Mouse (Mus musculus) midbrain, postnatal 0 days (tissue): ENCODE data around the gene Wdr76. TPM values are rescaled to one million over a fixed set of nuclear protein-coding genes. Genes with fewer than 3 reads are reported as not detected.
"Not testable (repeated sequence)": the region's sequence is repeated elsewhere in the genome, so short reads cannot be mapped to it uniquely, and the experiment has no call there.

ENCODE experiments used
- ATAC-seq: fragments of 200-750 bp; cut with Nextera tagmentation; 2 replicates; pipeline ENCODE4 v1.8.0; 2017; ENCODE audit warnings: moderate number of reproducible peaks, mild to moderate bottlenecking, moderate TSS enrichment, moderate library complexity; ENCODE audit not compliant: low FRiP score
- DNase-seq: peaks from one replicate; pipeline ENCODE4 v3.0.0-alpha.2; 2015; ENCODE audit warnings: low spot score
- H3K27ac ChIP-seq: fragments of 300-500 bp; sonication (generic); 2 replicates; pipeline ENCODE4 v1.5.1; 2014; ENCODE audit warnings: low read depth, mild to moderate bottlenecking, low read length, mixed read lengths
- H3K27me3 ChIP-seq: fragments of 300-500 bp; sonication (generic); 2 replicates; pipeline ENCODE4 v1.6.1; 2014; ENCODE audit warnings: low read length, control low read depth, mixed read lengths; ENCODE audit not compliant: insufficient read depth
- H3K36me3 ChIP-seq: fragments of 300-500 bp; sonication (generic); 2 replicates; pipeline ENCODE4 v1.6.1; 2014; ENCODE audit warnings: low read length, control low read depth, mixed read lengths; ENCODE audit not compliant: insufficient read depth
- H3K4me1 ChIP-seq: fragments of 300-500 bp; sonication (generic); 2 replicates; pipeline ENCODE4 v1.6.1; 2014; ENCODE audit warnings: mild to moderate bottlenecking, control low read depth, antibody characterized with exemption, low read length, mixed read lengths; ENCODE audit not compliant: insufficient read depth
- H3K4me2 ChIP-seq: fragments of 300-500 bp; sonication (generic); 2 replicates; pipeline ENCODE4 v1.6.1; 2014; ENCODE audit warnings: low read depth, mild to moderate bottlenecking, low read length, mixed read lengths; ENCODE audit not compliant: poor library complexity, severe bottlenecking
- H3K4me3 ChIP-seq: fragments of 300-500 bp; sonication (generic); 2 replicates; pipeline ENCODE4 v1.5.1; 2014; ENCODE audit warnings: low read depth, mild to moderate bottlenecking, low read length, moderate library complexity
- H3K9ac ChIP-seq: fragments of 300-500 bp; sonication (generic); replicated peaks from 2 replicates; pipeline ENCODE4 v1.6.1; 2014; ENCODE audit warnings: mild to moderate bottlenecking, low read length, moderate library complexity, mixed read lengths; ENCODE audit not compliant: poor library complexity, severe bottlenecking
- H3K9me3 ChIP-seq: fragments of 300-500 bp; sonication (generic); 2 replicates; pipeline ENCODE4 v1.6.1; 2016; ENCODE audit warnings: low read length, control low read depth
- CTCF ChIP-seq: IDR thresholded peaks from 2 replicates; pipeline ENCODE4 v1.5.1; 2016; ENCODE audit warnings: antibody characterized with exemption, mild to moderate bottlenecking
- WGBS: fragments of 180-500 bp; shearing (Covaris S2); extraction: QIAGEN DNeasy Blood & Tissue Kit; methylation state at CpG from one replicate; pipeline ENCODE4 v1.1.7; 2014; 5-methylcytosine and 5-hydroxymethylcytosine counted together
- polyA plus RNA-seq: library from polyadenylated mRNA; unstranded; fragments of >200 nt; fragmentation: Nextera tagmentation; extraction: Ambion mirVana; gene quantifications from 2 replicates; pipeline ENCODE4 v1.2.1, GENCODE M21; 2015
- total RNA-seq: library from RNA; depleted of rRNA; stranded (reverse); fragments of >200 nt; gene quantifications from 2 replicates; pipeline ENCODE4 v1.2.3, GENCODE M21; 2014

The Wdr76 gene
- total and polyA plus RNA-seq, 2 experiments from 2014 or later, result 2.1 to 4.8 TPM

- TF ChIP-seq CTCF, result no peak
- no peaks in the 10 kb centered on the region for H3K4me1 ChIP-seq
- 11% methylated on average over 12 of the region's 12 CpGs for WGBS
- H3K9me3 ChIP-seq, result no peaks in the 10 kb centered on the region
- H3K4me3 ChIP-seq, result peak overlapping the region; percentile 51
- H3K27me3 ChIP-seq, result no peaks in the 10 kb centered on the region
- no peak overlapping the region for H3K27ac ChIP-seq
- ATAC-seq (no peak), DNase-seq (no peak)
- no peak overlapping the region for H3K9ac ChIP-seq
- no peaks in the 10 kb centered on the region for H3K36me3 ChIP-seq
- H3K4me2 ChIP-seq, result peak overlapping the region; percentile 57
Observed at GRCm38 (mm10) chr2:121507173-121507950, 839 bp downstream of the Wdr76 start.

- no peaks in the 10 kb centered on the region for H3K36me3 ChIP-seq
- no peak for TF ChIP-seq CTCF
- ATAC-seq (no peak), DNase-seq (no peak)
- no peak overlapping the region for H3K27ac ChIP-seq
- H3K4me3 ChIP-seq, result no peak overlapping the region
- H3K9ac ChIP-seq, result no peak overlapping the region
- H3K4me1 ChIP-seq, result no peaks in the 10 kb centered on the region
- 0 out of 2 replicates have a peak overlapping the region, but pooled peaks have one; percentile 57 for H3K4me2 ChIP-seq
- H3K9me3 ChIP-seq, result no peaks in the 10 kb centered on the region
- WGBS, result 91% methylated on average over 2 of the region's 2 CpGs
- no peaks in the 10 kb centered on the region for H3K27me3 ChIP-seq
Observed at GRCm38 (mm10) chr2:121507951-121508330, 1.4 kb downstream of the Wdr76 start.

GRCm38 (mm10) chr2:121509584-121509983 lies 3.1 kb downstream of the Wdr76 start:
- Histone ChIP-seq H3K4me3 (peak overlapping the region; percentile 27), H3K9me3 (no peaks in the 10 kb centered on the region), H3K9ac (no peak overlapping the region), H3K4me2 (peak overlapping the region; percentile 44), H3K27ac (no peak overlapping the region), H3K36me3 (no peaks in the 10 kb centered on the region), H3K27me3 (no peaks in the 10 kb centered on the region), H3K4me1 (no peaks in the 10 kb centered on the region)
- 28% methylated on average over 16 of the region's 16 CpGs for WGBS
- ATAC-seq (0 out of 2 replicates have a peak, but pooled peaks have one; percentile 42), DNase-seq (peak; percentile 30)
- no peak for TF ChIP-seq CTCF

- no peaks in the 10 kb centered on the region for H3K4me1 ChIP-seq
- H3K27me3 ChIP-seq, result no peaks in the 10 kb centered on the region
- DNase-seq, result no peak
- no peak overlapping the region for H3K9ac ChIP-seq
- 93% methylated on average over 8 of the region's 8 CpGs for WGBS
- H3K27ac ChIP-seq, result no peak overlapping the region
- ATAC-seq, result no peak
- no peaks in the 10 kb centered on the region for H3K9me3 ChIP-seq
- TF ChIP-seq CTCF, result no peak
- H3K4me3 ChIP-seq, result no peak overlapping the region
- no peaks in the 10 kb centered on the region for H3K36me3 ChIP-seq
- no peak overlapping the region for H3K4me2 ChIP-seq
Observed at GRCm38 (mm10) chr2:121511401-121511800, 4.9 kb downstream of the Wdr76 start.

GRCm38 (mm10) chr2:121512991-121513765 lies 6.7 kb downstream of the Wdr76 start:
- not testable (repeated sequence) for H3K4me1 ChIP-seq, H3K9me3 ChIP-seq, ATAC-seq, H3K36me3 ChIP-seq, H3K27me3 ChIP-seq, H3K27ac ChIP-seq, DNase-seq, H3K9ac ChIP-seq, H3K4me3 ChIP-seq, H3K4me2 ChIP-seq
- 94% methylated on average over 4 of the region's 5 CpGs for WGBS

- no peaks in the 10 kb centered on the region for H3K27me3 ChIP-seq
- no peaks in the 10 kb centered on the region for H3K36me3 ChIP-seq
- H3K9me3 ChIP-seq, result no peaks in the 10 kb centered on the region
- H3K27ac ChIP-seq, result no peak overlapping the region
- no peak for TF ChIP-seq CTCF
- no peaks in the 10 kb centered on the region for H3K4me1 ChIP-seq
- no peak for DNase-seq
- no peak overlapping the region for H3K4me2 ChIP-seq
- ATAC-seq, result no peak
- H3K4me3 ChIP-seq, result no peak overlapping the region
- no peak overlapping the region for H3K9ac ChIP-seq
- 95% methylated on average over 4 of the region's 4 CpGs for WGBS
Observed at GRCm38 (mm10) chr2:121514211-121514610, 7.7 kb downstream of the Wdr76 start.
